Mouse (Mus musculus): Measurements from ENCODE around the gene Inha. TPM values are rescaled to one million over a fixed set of nuclear protein-coding genes. Genes with fewer than 3 reads are reported as not detected.

Inha gene
- polyA plus RNA-seq, 1 experiment from 2014 or later = 1.7 TPM

DNA sequence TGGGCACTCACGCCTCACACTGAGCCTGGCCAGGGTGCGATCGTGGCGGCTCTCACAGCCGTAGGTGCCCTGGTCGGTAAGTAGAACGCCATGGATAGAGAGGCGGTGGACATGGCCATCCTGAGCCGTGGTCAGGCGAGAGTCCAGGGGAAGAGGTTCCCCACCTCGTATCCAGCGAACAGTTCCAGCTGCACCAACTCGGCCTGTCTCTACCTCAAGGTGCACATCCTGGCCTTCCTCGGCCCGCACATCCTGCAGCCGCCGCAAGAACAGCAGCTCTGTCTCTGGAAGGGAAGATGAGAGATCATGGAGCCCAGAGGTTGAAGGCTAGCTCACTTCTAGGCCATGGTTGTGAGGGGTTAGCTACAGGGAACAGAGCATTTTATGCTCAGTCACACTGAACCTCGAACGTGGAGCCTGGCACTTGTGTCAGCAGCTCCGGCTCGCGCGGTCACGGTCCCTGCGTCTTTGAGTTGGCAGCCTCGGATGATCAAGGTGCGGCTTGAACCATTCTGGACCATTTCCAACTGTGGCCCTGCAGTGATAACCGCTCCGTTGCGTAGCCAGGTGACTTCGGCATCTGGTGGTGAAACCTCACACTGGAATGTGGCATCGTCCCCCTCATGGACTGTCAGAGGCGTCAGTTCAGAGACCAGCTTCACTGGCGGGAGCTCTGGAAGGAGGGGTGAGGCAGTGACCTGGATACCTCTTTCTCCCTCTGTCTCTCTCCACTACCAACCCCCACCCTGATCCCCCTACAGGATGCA, 15.9 kb upstream of the Inha start:
- no peak for DNase-seq (ENCODE audit: low spot score)

DNA sequence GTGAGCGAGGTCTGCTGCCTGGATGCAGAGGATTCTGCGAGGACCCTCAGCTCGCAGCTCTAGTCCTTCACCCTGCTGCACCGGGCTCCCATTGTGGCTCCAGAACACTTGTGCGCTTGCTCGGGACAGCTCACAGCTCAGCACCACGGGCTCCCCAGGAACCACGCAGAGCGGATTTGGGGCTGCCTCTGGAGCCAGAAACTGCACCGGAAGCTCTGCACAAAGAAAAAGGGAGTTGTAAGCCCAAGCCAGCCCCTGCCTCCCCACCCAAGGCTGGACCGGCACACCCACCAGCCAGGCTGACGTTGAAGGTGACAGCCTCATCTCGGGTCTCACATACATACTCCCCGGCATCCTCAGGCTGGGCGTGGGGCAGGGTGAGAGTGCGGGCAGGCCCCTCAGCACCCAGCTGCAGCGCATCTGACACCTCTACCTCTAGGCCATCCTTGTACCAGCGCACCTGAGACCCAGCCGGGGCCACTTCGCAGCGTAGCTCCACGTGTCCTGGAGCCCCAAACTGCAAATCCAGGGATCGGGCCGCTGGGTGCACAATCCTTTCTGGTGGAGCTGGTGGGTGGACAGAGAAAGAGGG, 14.2 kb upstream of the Inha start:
- DNase-seq (ENCODE audit: low spot score) = no peak

DNA sequence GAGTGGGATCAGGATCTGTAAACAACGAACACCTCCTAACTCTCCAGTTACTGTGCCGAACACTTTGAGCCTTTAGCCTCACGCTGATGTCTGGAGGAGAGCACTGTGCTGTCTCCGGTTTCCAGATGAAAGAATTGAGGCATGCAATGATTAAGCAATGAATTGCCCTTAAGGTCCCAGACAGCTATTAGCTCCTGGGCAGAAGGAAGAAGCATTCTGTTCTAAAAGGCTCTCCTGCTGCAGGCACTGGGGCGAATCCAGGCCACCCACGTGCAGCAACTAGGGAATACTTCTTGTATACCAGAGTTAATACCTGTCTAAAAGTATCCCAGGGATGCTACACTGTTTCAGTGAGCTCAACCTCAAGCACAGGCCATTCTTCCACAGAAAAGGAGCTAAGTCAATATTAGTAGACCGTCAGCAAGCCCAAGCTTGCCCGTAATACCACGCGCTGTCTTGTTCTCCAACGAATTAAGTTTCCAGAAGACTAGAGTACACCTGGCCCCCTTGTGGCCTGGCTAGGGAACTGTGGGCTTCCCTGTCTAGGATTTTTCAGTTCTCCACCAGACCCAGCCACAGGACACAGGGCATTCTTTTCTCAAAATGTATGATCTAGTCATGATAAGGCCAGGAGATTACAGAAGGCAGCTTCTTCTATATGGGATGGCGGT, 11.9 kb upstream of the Inha start:
- no peak for DNase-seq (ENCODE audit: low spot score)

DNA sequence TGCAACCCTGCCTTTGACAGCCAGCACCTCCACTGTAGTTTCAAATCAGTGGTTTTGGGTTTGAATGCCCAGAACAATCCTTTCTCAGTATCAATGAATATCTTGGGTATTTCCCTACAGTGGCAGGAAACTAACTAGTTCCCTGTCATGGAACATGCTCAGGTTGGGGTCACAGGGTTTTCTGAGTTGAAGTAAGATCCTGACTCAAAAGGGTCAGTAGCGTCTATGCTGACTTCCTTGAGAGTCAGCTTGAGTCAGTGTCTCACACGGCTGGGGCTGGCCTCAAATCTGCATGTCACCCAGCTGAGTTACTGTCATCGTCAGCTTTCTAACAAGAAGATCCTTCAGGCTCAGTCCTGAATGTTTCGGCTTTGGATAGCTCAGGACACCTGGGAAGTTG, 8.0 kb upstream of the Inha start:
- DNase-seq (ENCODE audit: low spot score) = no peak

DNA sequence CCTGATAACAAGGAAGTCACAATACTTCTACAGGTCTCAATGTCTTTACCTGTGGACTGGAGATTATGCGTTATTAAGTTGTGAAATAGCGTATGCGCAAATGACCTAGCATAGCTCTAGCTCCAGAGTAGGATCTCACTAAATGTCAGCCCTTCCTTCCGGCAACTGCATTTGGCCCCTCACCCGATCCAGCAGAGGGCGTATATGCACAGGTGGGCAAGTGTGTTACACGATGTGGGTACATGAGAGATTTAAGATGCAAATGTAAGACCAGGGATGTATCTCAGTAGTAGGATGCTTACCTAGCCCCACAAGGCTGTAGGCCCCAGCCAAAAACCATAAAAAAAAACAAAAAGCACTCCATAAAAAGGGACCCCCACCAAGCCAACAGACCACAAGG, 7.4 kb upstream of the Inha start:
- no peak for DNase-seq (ENCODE audit: low spot score)

DNA sequence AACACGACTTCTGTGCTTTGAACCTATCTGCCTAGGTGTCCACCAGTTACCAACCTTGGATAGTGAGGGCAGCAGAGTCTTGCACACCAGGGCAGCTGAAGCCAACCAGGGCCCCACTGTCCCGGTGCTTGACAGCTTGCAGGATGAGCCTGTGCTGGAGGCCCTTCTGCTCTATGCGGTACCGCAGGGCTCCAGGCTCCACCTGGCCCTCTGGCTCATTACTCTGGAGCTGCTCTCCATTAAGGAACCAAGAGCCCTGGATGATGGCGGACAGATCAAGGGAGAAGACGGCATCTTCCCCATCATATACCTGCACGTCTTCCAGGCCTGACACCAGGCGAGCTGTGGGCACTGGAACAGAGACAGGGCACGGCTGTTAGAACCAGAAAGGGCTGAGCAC, 5.0 kb upstream of the Inha start:
- DNase-seq (ENCODE audit: low spot score) = no peak

DNA sequence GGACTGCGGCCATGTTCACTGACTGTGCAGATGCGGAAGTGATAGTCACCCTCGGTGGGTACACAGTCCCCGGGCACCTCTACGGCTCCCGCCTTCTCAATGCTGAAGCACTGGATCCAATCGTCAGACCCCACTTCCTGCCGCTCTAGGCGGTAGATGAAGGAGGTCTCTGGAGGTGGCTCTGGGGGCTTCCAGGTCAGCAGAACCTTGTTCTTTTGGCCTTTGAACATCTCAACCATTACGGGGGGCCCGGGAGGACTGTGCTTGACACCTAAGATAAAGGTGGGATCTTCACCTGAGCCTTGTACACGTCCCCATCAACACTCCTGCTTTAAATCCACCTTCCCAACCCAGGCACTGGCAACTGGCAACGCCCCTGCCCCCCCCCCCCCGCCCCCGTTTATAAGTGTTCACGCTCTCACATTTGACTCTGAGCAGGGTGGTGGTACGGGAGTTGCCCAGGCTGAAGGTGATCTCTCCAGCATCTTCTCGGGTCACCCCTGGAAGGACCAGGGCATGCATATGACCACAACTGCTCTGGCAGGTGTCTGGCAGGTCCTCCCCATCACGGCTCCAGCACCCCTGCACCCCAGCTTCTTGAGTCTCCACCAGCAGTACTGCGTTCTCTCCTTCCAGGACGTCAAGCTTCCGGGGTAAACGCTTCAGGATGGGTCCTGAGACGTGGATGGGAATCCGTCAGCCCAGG, 3.8 kb upstream of the Inha start:
- no peak for DNase-seq (ENCODE audit: low spot score)

DNA sequence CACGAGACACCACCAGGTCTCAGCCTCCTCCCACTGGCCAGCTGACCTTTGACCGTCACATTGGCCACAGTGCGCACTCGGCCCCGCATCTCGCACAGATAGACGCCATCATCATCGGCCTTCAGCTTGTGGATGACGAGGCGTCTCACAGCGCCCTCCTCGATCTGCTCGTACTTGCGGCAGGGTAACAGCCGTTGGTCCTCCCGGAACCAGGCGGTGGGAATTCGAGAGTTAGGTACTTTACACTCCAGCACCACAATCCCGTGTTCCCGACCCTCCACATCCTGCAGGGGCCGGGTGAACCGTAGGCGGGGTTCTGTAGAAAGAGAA, 3.3 kb upstream of the Inha start:
- DNase-seq (ENCODE audit: low spot score) = no peak

DNA sequence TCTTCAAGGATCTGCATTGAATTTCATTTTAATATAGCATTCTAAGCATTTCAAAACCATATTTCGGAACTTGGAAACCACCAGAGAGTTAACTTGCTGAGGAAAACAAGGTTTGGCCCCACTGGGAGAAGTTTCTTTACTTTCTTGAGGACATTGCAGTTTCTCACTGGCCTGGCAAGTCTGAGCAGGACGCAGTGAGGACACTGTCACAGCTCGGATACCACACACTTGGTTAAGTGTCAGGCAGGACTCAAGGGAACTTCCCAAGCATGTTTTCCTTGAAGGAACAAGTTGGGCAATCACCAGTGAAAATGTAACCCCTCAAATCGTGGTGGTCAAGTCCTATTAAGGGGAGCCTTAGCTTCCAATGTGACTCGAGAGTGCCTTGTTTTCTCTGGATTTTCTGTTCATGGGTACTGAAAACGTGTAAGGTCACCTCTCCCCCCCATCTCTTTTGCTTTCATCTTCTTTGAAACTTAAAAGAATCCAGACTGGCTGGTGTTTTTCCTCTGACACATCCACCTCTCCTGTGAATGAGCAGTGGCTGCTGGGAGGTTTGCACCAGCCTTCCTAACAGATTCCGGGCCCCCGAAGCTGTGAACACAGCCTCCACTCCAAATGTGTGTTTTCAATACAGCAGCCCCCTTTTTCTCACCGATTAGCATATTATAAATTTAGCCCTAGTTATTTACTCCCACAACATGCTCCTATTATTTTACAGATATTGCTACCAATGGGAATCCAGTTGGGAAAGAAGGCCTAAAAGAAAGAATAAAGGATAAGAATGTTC, 2.4 kb upstream of the Inha start:
- no peak for DNase-seq (ENCODE audit: low spot score)

DNA sequence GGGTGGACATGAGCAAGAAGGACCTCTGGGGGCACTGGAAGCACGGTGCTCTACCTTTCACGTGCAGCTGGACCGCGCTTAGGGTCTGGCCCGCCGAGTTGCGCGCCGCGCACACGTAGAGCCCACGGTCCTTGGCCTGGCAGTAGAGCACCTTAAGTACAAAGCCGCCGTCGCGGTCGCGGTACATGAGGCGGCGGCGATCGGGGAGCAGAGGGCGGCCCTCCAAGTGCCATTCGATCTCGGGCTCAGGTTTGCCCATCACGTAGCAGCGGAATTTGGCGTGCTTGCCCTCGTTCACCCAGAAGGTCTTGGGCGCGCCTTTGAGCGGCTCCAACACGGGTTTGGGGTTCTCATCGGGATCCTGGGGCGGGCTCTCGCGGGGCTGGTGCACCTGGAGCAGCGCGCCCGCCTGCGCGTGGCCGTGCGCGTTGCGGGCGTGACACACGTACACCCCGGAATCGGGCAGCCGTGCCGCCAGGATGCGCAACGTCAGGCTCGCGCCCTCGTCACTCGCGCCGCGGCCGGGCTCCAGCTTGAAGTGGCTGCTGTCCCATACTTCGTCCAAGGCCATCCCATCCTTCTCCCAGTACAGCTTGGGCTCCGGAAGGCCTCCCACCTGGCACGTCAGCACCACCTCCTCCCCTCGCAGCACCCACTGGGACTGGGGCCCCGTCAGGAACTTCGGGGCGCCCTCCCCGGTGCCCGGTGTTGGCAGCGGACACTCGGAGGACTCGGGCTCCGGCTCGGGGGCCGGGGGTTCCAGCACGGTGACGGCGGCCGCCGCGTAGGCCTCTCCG, 1.5 kb upstream of the Inha start:
- peak; percentile 12 for DNase-seq (ENCODE audit: low spot score)

DNA sequence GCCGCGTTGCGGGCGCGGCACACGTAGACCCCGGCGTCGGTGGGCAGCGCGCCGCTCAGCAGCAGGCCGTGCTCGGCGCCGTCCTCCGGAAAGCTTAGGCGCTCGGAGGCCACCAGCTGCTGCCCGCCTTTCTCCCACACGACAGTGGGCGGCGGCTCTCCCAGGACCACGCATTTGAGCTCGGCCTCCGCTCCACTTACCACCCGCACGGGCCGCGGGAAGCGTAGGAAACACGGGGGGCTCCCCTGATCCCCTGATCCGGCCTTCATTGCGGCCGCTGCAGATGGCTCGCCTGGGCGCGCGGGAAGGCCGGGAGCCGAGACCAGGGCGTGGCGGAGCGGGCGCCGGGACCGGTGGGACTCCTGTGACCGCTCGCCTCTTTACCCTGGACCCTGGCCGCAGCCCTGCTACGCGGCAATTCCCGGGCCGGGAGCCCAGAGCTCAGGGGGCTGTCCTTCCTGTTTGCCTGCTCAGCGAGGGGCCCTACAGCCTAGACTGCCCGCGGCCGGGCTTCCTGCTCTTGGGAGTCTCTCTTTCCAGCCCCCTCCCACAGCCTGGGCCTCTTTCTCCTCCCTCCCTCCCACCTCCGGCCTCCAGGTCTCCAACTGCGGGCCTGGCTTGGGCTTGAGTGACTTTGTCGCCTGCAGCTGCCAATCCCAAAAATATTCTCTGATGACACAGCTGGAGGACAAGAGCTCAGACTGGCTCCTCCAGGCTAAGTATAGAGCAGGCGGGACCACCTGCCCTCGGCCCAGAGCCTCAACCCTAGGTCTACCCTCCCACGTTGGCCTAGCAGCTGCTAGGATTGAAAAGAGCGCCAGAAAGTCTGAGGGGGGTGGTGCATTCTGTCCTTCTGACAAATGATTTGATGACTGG, 683 bp upstream of the Inha start, which contains the start of gene Obsl1:
TSS of gene Obsl1 (minus strand) at position 497 of the 876 bp plus-strand sequence.
- DNase-seq (ENCODE audit: low spot score) = no peak

DNA sequence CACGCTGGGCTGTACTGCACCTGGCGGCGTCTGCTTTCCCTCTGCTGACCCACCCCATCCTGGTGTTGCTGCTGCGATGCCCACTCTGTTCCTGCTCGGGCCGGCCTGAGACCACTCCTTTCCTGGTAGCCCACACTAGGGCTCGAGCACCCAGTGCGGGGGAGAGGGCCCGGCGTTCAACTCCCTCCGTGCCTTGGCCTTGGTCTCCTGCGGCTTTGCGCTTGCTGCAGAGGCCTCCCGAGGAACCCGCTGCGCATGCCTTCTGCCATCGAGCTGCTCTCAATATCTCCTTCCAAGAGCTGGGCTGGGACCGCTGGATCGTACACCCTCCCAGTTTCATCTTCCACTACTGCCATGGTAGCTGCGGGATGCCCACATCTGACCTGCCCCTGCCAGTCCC, 2.7 kb downstream of the Inha start:
- DNase-seq (ENCODE audit: low spot score) = no peak

DNA sequence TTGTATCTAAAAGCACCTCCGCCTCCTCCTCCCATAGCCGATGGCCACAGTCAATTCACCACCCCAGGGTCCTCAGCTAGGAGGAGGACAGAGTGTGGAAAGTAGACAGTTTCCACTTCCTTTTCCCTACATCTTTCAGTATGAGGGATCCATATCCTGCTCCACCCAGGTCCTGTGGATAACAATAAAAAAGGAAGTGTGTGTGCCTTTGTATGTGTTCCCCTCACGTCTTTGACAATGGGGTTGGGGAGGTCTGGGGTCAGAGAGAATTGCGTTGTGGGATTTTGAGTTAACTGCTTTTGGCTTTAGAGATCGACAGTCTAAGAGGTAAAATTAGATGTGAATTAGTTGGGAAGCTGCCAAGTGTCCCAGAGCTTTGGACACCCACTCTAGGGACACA, 3.3 kb downstream of the Inha start:
- no peak for DNase-seq (ENCODE audit: low spot score)

DNA sequence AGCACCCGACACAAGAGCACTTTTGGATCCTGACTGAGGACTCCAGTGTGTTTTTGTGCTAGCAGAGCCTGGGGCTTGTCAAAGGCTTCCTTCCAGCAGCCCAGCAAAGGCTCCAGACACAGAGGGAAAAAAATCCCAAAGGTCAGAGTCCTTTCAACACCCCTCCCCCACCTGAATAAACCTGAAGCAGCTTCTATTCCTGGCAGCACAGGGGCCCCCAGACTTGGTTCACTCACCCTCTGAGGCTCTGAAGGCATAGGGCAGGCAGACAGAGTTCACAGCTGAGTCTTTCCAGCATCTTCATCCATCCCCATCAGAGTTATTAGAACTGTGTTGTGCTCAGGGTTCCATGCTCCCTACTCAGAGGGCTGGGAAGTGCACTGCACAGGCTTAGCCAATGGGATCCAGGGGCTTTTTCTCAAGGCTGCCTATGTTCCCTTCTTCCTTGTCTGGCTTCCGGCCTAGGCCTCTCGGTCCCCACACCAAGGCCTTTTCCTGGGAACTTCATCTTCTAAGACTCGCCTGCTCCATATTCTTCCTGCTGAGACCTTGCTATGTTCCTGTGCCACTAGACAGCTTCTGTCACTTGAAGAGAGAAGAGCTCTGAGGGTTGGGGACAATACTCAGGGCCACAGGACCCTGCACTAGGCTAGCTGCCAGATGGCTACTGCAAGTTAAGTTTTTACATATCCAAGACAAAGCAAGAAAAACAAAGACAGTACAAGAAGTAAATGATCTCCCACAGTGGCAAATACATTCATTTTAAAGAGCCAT, 4.7 kb downstream of the Inha start:
- no peak for DNase-seq (ENCODE audit: low spot score)

DNA sequence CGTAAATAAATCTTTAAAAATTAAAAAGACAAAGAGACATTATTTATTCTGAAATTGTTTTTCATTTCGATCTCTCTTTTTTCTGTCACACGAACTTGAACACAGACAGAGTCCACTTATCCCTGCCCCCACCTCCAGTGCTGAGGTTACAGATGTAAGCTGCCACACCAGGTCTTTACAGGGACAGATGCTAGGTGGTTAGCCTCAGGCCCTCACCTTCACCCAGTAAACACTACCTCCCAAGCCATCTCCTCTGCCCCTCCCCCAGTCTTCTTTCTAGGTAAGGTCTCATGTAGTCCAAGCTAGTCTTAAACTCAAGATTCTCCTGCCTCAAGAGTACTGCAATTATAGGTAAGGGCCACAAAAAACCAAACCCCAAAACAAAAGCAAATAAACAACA, 5.7 kb downstream of the Inha start:
- DNase-seq (ENCODE audit: low spot score) = no peak

DNA sequence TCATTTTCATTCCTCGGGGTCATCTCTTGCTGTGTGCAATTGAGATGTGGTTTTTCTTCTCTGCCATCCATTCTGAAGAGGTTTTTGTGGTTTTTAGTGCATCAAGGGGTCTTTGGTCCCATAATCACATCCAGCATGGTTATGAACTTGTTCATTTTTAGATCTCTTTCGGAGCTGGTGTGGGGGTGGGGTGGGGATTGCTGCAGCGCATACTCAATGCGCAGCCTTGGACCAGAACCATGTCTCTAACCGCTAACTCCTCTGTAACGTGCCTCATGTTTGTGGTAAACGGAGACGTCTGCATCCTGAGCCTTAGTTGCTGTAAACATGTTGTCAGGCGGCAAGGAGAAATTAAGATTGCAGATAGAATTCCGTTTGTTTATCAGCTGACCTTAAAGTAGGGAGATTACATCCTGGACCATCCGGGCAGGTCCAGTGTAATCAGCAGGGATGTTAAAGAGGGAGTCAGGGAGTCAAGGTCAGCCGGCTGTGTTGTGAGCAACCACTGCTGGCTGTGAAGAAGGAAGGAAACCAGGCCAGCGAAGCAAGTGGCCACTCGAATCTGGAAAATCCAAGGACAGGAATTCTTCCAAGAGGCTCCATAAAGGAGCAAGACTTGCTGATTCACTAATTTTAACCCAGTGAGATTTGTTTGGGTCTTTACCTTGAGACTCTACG, 10.0 kb downstream of the Inha start:
- no peak for DNase-seq (ENCODE audit: low spot score)

DNA sequence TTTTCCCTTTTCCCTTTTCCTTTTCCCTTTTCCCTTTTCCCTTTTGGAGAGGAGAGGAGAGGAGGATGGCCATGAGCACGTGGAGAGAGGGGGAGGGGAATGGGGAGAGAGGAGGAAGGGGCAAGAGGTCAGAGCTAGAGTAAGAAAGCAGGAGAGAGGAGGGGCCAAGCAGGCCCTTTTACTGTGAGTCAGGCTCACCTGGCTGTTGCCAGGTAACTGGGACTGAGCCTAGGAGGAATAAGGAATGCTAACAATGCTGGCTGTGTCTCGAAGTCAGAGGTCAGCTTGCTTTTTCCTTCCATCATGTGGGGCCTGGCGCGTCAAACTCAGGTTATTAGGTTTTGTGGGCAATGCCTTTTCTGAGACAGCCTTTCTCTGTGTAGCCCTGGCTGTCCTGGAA, 11.1 kb downstream of the Inha start:
- no peak for DNase-seq (ENCODE audit: low spot score)

DNA sequence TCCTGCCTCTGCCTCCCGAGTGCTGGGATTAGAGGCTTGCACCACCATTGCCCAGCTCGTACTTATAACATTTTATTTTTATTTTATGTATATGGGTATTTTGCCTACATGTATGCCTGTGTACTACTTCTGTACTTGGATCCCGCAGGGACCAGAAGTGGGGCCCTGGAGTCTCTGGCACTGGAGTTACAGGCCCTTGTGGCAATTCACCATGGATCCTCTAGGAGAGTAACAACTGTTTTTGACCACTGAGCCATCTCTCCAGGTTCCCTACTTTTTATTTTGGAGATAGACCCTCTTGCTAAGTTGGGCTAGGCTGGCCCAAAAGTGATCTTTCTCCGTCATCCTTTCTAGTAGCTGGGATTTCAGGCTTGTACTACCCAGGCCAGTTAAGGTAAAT, 11.6 kb downstream of the Inha start:
- no peak for DNase-seq (ENCODE audit: low spot score)

All from thymus, postnatal 0 days (tissue).